Mouse (Mus musculus): ENCODE data around the gene Tex35. TPM values are rescaled to one million over a fixed set of nuclear protein-coding genes. Genes with fewer than 3 reads are reported as not detected.

Tex35 gene
- total RNA-seq, 1 experiment, result not detected

DNA sequence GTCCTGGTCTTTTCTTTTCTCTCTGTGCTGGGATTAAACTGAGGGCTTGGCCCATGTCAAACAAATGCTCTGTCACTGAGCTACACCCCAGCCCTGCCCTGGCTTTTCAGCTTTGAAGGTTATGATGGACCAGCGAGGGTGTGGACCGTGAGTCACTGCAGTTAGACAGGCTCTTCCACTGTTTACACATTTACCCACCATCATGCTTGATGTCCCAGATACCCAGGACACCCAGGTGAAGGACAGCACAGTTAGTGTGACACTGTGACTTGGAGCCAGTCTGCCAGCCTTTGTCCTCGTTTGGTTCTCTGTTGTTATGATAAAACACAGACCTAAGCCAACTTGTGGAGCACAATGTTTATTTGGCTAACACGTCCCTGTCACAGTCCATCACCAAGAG, 34.9 kb downstream of the Tex35 start:
- Histone ChIP-seq H3K9ac (ENCODE audit: insufficient read depth, low read depth, low read length, poor library complexity, severe bottlenecking) (no peak overlapping the region), H3K27ac (ENCODE audit: insufficient read depth, low read depth, low read length, poor library complexity, severe bottlenecking) (no peak overlapping the region), H3K4me1 (ENCODE audit: control insufficient read depth in 2 of 2, insufficient read depth in 2 of 2, low read length in 2 of 2, poor library complexity in 1 of 2) (peaks cover 0 to 10% of the 10 kb centered on the region in 2 experiments; a peak in 3 of 4 replicates), H3K36me3 (ENCODE audit: control insufficient read depth, insufficient read depth, low read length, poor library complexity, severe bottlenecking) (no peaks in the 10 kb centered on the region), H3K4me3 (ENCODE audit: insufficient read depth in 1 of 2, low read depth in 1 of 2, low read length in 2 of 2, poor library complexity in 1 of 2, severe bottlenecking in 1 of 2) (no peak overlapping the region), H3K9me3 (ENCODE audit: control insufficient read depth, insufficient read depth, low read depth, low read length) (no peaks in the 10 kb centered on the region)
- no peak for DNase-seq (ENCODE audit: low read depth, low spot score)
- in situ Hi-C loops (cut with MboI; ENCODE audit: low sequenced_read_pairs in 2 of 2, unreplicated experiment in 2 of 2), result loop anchor here in 1 of 2 experiments (10.0 kb wide), 1 partner anchor 329 kb away; no protein-coding TSS in a partner anchor
- TF ChIP-seq HCFC1 (IDR thresholded peaks at IDR 0.05; ENCODE audit: borderline replicate concordance, insufficient read depth, low read length) (no peak), ZC3H11A (IDR thresholded peaks at IDR 0.05; ENCODE audit: borderline replicate concordance, low read depth, low read length) (no peak), CHD2 (IDR thresholded peaks at IDR 0.05; ENCODE audit: low read depth, low read length) (no peak), MAFK (IDR thresholded peaks at IDR 0.05; ENCODE audit: insufficient read depth, low read depth, low read length) (no peak), ZNF384 (IDR thresholded peaks at IDR 0.05; ENCODE audit: low read depth, low read length) (no peak)

DNA sequence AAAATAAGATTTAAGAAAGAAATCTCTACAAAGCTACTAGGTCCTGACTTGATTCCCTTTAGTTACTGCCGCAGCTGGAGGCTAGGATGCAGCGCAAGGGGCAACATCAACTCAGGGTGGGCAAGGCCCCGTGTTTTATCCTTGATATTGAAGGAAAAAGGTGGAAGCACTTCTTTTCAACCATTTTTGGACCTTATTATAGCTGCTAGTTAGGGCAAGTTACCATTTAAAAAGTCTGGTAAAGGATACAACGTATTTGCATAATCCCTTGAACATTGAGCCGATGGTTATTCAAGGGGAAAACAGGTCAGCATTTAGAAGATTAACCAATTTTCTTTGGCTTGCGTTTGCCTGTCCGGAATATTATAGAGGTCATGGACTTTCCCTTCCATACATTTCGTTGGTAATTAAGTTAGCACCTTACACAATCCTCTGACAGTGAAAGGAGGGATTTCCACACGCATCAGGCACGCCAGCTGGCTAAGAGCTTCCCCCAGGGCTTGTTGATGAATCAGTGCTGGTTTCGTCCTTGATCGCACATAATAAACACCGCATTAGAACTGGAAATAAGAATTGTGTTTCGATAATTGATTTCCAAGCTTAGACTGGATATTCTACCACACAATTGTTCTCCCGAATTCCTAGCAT, 39.2 kb downstream of the Tex35 start:
- H3K9ac ChIP-seq (ENCODE audit: insufficient read depth, low read depth, low read length, poor library complexity, severe bottlenecking), result no peak overlapping the region
- H3K27ac ChIP-seq (ENCODE audit: insufficient read depth, low read depth, low read length, poor library complexity, severe bottlenecking), result no peak overlapping the region
- H3K4me3 ChIP-seq (ENCODE audit: insufficient read depth in 1 of 2, low read depth in 1 of 2, low read length in 2 of 2, poor library complexity in 1 of 2, severe bottlenecking in 1 of 2), result no peak overlapping the region
- TF ChIP-seq HCFC1 (IDR thresholded peaks at IDR 0.05; ENCODE audit: borderline replicate concordance, insufficient read depth, low read length) (no peak), ZNF384 (IDR thresholded peaks at IDR 0.05; ENCODE audit: low read depth, low read length) (no peak), CHD2 (IDR thresholded peaks at IDR 0.05; ENCODE audit: low read depth, low read length) (no peak), MAFK (IDR thresholded peaks at IDR 0.05; ENCODE audit: insufficient read depth, low read depth, low read length) (no peak), ZC3H11A (IDR thresholded peaks at IDR 0.05; ENCODE audit: borderline replicate concordance, low read depth, low read length) (no peak)
- DNase-seq (ENCODE audit: low read depth, low spot score), result no peak
- H3K36me3 ChIP-seq (ENCODE audit: control insufficient read depth, insufficient read depth, low read length, poor library complexity, severe bottlenecking), result no peaks in the 10 kb centered on the region
- peaks cover 0 to 2% of the 10 kb centered on the region in 2 experiments; a peak in 1 of 4 replicates for H3K4me1 ChIP-seq (ENCODE audit: control insufficient read depth in 2 of 2, insufficient read depth in 2 of 2, low read length in 2 of 2, poor library complexity in 1 of 2)
- in situ Hi-C loops (cut with MboI; ENCODE audit: low sequenced_read_pairs in 2 of 2, unreplicated experiment in 2 of 2), result no loop called here
- H3K9me3 ChIP-seq (ENCODE audit: control insufficient read depth, insufficient read depth, low read depth, low read length), result no peaks in the 10 kb centered on the region

DNA sequence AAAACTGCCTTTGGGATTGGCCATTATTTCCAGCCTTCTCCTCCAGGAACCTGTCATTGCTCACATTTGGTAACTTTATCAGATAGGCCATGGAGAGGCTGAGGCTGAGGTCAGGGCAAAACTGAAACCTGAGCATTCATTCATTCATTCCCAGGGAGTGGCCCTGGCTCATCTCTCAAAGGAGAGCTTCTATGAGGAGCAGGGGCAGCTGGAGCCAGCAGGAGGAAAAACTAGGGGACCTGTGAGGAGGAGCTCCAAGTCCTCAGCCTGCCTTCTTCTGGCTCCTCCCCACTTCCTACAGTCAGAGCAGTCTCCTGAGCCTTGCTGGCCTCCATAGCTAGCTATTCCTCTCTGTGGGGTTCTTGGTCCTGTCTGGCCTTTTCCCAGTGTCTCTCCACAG, 40.2 kb downstream of the Tex35 start:
- Histone ChIP-seq H3K4me1 (ENCODE audit: control insufficient read depth in 2 of 2, insufficient read depth in 2 of 2, low read length in 2 of 2, poor library complexity in 1 of 2) (peaks cover 0 to 2% of the 10 kb centered on the region in 2 experiments; a peak in 1 of 4 replicates), H3K36me3 (ENCODE audit: control insufficient read depth, insufficient read depth, low read length, poor library complexity, severe bottlenecking) (no peaks in the 10 kb centered on the region), H3K9ac (ENCODE audit: insufficient read depth, low read depth, low read length, poor library complexity, severe bottlenecking) (no peak overlapping the region), H3K4me3 (ENCODE audit: insufficient read depth in 1 of 2, low read depth in 1 of 2, low read length in 2 of 2, poor library complexity in 1 of 2, severe bottlenecking in 1 of 2) (no peak overlapping the region), H3K27ac (ENCODE audit: insufficient read depth, low read depth, low read length, poor library complexity, severe bottlenecking) (no peak overlapping the region), H3K9me3 (ENCODE audit: control insufficient read depth, insufficient read depth, low read depth, low read length) (no peaks in the 10 kb centered on the region)
- TF ChIP-seq ZC3H11A (IDR thresholded peaks at IDR 0.05; ENCODE audit: borderline replicate concordance, low read depth, low read length) (no peak), CHD2 (IDR thresholded peaks at IDR 0.05; ENCODE audit: low read depth, low read length) (no peak), MAFK (IDR thresholded peaks at IDR 0.05; ENCODE audit: insufficient read depth, low read depth, low read length) (no peak), ZNF384 (IDR thresholded peaks at IDR 0.05; ENCODE audit: low read depth, low read length) (no peak), HCFC1 (IDR thresholded peaks at IDR 0.05; ENCODE audit: borderline replicate concordance, insufficient read depth, low read length) (no peak)
- DNase-seq (ENCODE audit: low read depth, low spot score), result no peak
- in situ Hi-C loops (cut with MboI; ENCODE audit: low sequenced_read_pairs in 2 of 2, unreplicated experiment in 2 of 2), result no loop called here

- no peak overlapping the region for H3K27ac ChIP-seq (ENCODE audit: insufficient read depth, low read depth, low read length, poor library complexity, severe bottlenecking)
- TF ChIP-seq MAFK (IDR thresholded peaks at IDR 0.05; ENCODE audit: insufficient read depth, low read depth, low read length) (no peak), ZNF384 (IDR thresholded peaks at IDR 0.05; ENCODE audit: low read depth, low read length) (no peak), CHD2 (IDR thresholded peaks at IDR 0.05; ENCODE audit: low read depth, low read length) (no peak), HCFC1 (IDR thresholded peaks at IDR 0.05; ENCODE audit: borderline replicate concordance, insufficient read depth, low read length) (no peak), ZC3H11A (IDR thresholded peaks at IDR 0.05; ENCODE audit: borderline replicate concordance, low read depth, low read length) (no peak)
- no peak overlapping the region for H3K4me3 ChIP-seq (ENCODE audit: insufficient read depth in 1 of 2, low read depth in 1 of 2, low read length in 2 of 2, poor library complexity in 1 of 2, severe bottlenecking in 1 of 2)
- no peak overlapping the region for H3K9ac ChIP-seq (ENCODE audit: insufficient read depth, low read depth, low read length, poor library complexity, severe bottlenecking)
- H3K9me3 ChIP-seq (ENCODE audit: control insufficient read depth, insufficient read depth, low read depth, low read length), result no peaks in the 10 kb centered on the region
- H3K4me1 ChIP-seq (ENCODE audit: control insufficient read depth in 2 of 2, insufficient read depth in 2 of 2, low read length in 2 of 2, poor library complexity in 1 of 2), result peaks cover 0 to 2% of the 10 kb centered on the region in 2 experiments; a peak in 1 of 4 replicates
- in situ Hi-C loops (cut with MboI; ENCODE audit: low sequenced_read_pairs in 2 of 2, unreplicated experiment in 2 of 2), result no loop called here
- no peak for DNase-seq (ENCODE audit: low read depth, low spot score)
- no peaks in the 10 kb centered on the region for H3K36me3 ChIP-seq (ENCODE audit: control insufficient read depth, insufficient read depth, low read length, poor library complexity, severe bottlenecking)
Measured at GRCm38 (mm10) chr1:157065819-157066730, 42.4 kb downstream of the Tex35 start.

Measured in ES-E14 (cell line).